Mouse (Mus musculus) erythroblast, embryonic 14.5 days (primary cell): ENCODE data around the gene Pgm5. TPM values are rescaled to one million over a fixed set of nuclear protein-coding genes. Genes with fewer than 3 reads are reported as not detected.

Source experiments
- H3K27me3 ChIP-seq: 2 replicates; pipeline ENCODE4 v1.6.1; 2012; ENCODE audit warnings: inconsistent platforms; ENCODE audit not compliant: control insufficient read depth
- H3K36me3 ChIP-seq: 2 replicates; pipeline ENCODE4 v1.6.1; 2012; ENCODE audit warnings: mild to moderate bottlenecking, inconsistent platforms; ENCODE audit not compliant: control insufficient read depth
- H3K4me1 ChIP-seq: 2 replicates; pipeline ENCODE4 v1.6.1; 2012; ENCODE audit warnings: inconsistent platforms; ENCODE audit not compliant: control insufficient read depth
- H3K4me3 ChIP-seq: replicated peaks from 2 replicates; pipeline ENCODE3; 2012; ENCODE audit warnings: moderate library complexity, mild to moderate bottlenecking, inconsistent platforms
- H3K9me3 ChIP-seq: 2 replicates; pipeline ENCODE4 v1.6.1; 2012; ENCODE audit warnings: low read length, inconsistent platforms, mixed read lengths; ENCODE audit not compliant: control insufficient read depth
- GATA1 ChIP-seq: IDR thresholded peaks from 2 replicates; pipeline ENCODE4 v1.6.1; 2012; ENCODE audit warnings: low read length, inconsistent platforms, mixed read lengths
- TAL1 ChIP-seq: IDR thresholded peaks from 3 replicates; pipeline ENCODE4 v1.6.1; 2012; ENCODE audit warnings: low read length, inconsistent platforms, mixed read lengths
- polyA plus RNA-seq: library from polyadenylated mRNA; stranded (reverse); fragments of >175 nt; gene quantifications from 2 replicates; pipeline ENCODE4 v1.2.3, GENCODE M21; 2012

Pgm5 gene
- polyA plus RNA-seq, 1 experiment: not detected

GRCm38 (mm10) chr19:24644971-24645370 is 216.7 kb downstream of the Pgm5 start:
- Histone ChIP-seq H3K9me3 (no peaks in the 10 kb centered on the region), H3K4me3 (no peak overlapping the region), H3K27me3 (no peaks in the 10 kb centered on the region), H3K4me1 (no peaks in the 10 kb centered on the region), H3K36me3 (no peaks in the 10 kb centered on the region)
- TF ChIP-seq TAL1 (no peak), GATA1 (no peak)

- no peak for TF ChIP-seq GATA1
- no peak for TF ChIP-seq TAL1
- H3K9me3 ChIP-seq: no peaks in the 10 kb centered on the region
- H3K27me3 ChIP-seq: no peaks in the 10 kb centered on the region
- H3K4me1 ChIP-seq: no peaks in the 10 kb centered on the region
- H3K4me3 ChIP-seq: no peak overlapping the region
- no peaks in the 10 kb centered on the region for H3K36me3 ChIP-seq
Observed at GRCm38 (mm10) chr19:24640982-24641381, 220.7 kb downstream of the Pgm5 start.

GRCm38 (mm10) chr19:24637988-24638387 is 223.7 kb downstream of the Pgm5 start:
- H3K27me3 ChIP-seq: no peaks in the 10 kb centered on the region
- no peaks in the 10 kb centered on the region for H3K9me3 ChIP-seq
- no peaks in the 10 kb centered on the region for H3K4me1 ChIP-seq
- no peaks in the 10 kb centered on the region for H3K36me3 ChIP-seq
- TF ChIP-seq GATA1 (no peak), TAL1 (no peak)
- no peak overlapping the region for H3K4me3 ChIP-seq

- TF ChIP-seq TAL1 (no peak), GATA1 (no peak)
- Histone ChIP-seq H3K9me3 (no peaks in the 10 kb centered on the region), H3K4me3 (no peak overlapping the region), H3K36me3 (no peaks in the 10 kb centered on the region), H3K4me1 (no peaks in the 10 kb centered on the region), H3K27me3 (no peaks in the 10 kb centered on the region)
Observed at GRCm38 (mm10) chr19:24636616-24637015, 225.0 kb downstream of the Pgm5 start.

DNA sequence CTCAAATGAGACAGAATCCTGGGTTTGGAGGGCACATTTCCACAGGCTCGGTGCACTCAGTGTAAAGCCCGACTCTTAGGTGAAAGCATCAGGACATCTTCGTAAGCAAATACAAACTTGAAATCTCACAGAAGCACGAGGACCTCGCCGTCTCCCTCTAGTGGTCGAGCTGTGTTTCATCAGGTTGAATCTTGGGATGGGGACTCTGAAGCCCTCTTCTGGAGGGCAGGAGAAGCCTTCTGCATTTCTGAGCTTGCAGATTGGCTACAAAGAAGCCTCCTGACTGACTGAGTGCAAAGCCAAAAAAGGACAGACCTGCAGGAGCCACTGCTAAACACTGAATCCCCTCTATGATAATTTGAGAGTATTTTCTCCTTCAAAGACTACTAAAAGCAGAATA is 227.1 kb downstream of the Pgm5 start:
- Histone ChIP-seq H3K9me3 (no peaks in the 10 kb centered on the region), H3K4me3 (no peak overlapping the region), H3K27me3 (no peaks in the 10 kb centered on the region), H3K4me1 (no peaks in the 10 kb centered on the region), H3K36me3 (no peaks in the 10 kb centered on the region)
- TF ChIP-seq GATA1: no peak
- TF ChIP-seq TAL1: no peak

Other genes starting within 250 kb of the Pgm5 start
- gene Tmem252, start 187.8 kb downstream of the Pgm5 start, polyA plus RNA-seq: not detected in 2 replicates
- 0.11 TPM in 1 of 2 replicates, not detected in the other for gene Gm10053, start 13.8 kb upstream of the Pgm5 start, polyA plus RNA-seq
- gene Foxd4, start 39.3 kb upstream of the Pgm5 start, polyA plus RNA-seq: 0.05 TPM in 1 of 2 replicates, not detected in the other
- gene Cbwd1, start 99.8 kb upstream of the Pgm5 start, polyA plus RNA-seq: 0.02 and 0.27 TPM in 2 replicates
- 0.06 and 0.09 TPM in 2 replicates for gene Dock8, start 137.7 kb upstream of the Pgm5 start, polyA plus RNA-seq